Mouse (Mus musculus) ES-Bruce4 (cell line): ENCODE measurements around the gene Col4a4. TPM values are rescaled to one million over a fixed set of nuclear protein-coding genes. Genes with fewer than 3 reads are reported as not detected.

Experiments
- H3K27ac ChIP-seq: 2 replicates; pipeline ENCODE4 v1.5.1; 2012; ENCODE audit warnings: low read length, inconsistent platforms; ENCODE audit not compliant: insufficient read depth
- H3K27me3 ChIP-seq: 2 replicates; pipeline ENCODE4 v1.6.1; 2012; ENCODE audit warnings: mild to moderate bottlenecking, low read length, inconsistent platforms; ENCODE audit not compliant: control insufficient read depth, poor library complexity, insufficient read depth, severe bottlenecking
- H3K36me3 ChIP-seq: 2 replicates; pipeline ENCODE4 v1.6.1; 2012; ENCODE audit warnings: inconsistent platforms, mild to moderate bottlenecking, low read length, moderate library complexity; ENCODE audit not compliant: control insufficient read depth, poor library complexity, insufficient read depth, severe bottlenecking
- H3K4me1 ChIP-seq: one replicate; pipeline ENCODE4 v1.8.1; 2011; ENCODE audit warnings: low read length; ENCODE audit not compliant: control insufficient read depth, insufficient read depth
- H3K4me3 ChIP-seq: 2 replicates; pipeline ENCODE4 v1.5.1; 2011; ENCODE audit warnings: low read depth, mild to moderate bottlenecking, low read length
- H3K9ac ChIP-seq: 2 replicates; pipeline ENCODE4 v1.6.1; 2012; ENCODE audit warnings: low read depth, mild to moderate bottlenecking, inconsistent platforms; ENCODE audit not compliant: poor library complexity, severe bottlenecking
- H3K9me3 ChIP-seq: replicated peaks from 2 replicates; pipeline ENCODE4 v1.6.1; 2012; ENCODE audit warnings: mild to moderate bottlenecking, low read length, inconsistent platforms; ENCODE audit not compliant: control insufficient read depth, poor library complexity, insufficient read depth, severe bottlenecking
- CTCF ChIP-seq: IDR thresholded peaks from one replicate; pipeline ENCODE4 v1.8.1; 2011; ENCODE audit warnings: low read depth, low read length
- EP300 ChIP-seq: IDR thresholded peaks from 2 replicates; pipeline ENCODE4 v1.6.1; 2011; ENCODE audit warnings: low read depth, low read length; ENCODE audit not compliant: insufficient read depth
- POLR2A ChIP-seq: IDR thresholded peaks from one replicate; pipeline ENCODE4 v1.8.1; 2011; ENCODE audit warnings: low read length; ENCODE audit not compliant: insufficient read depth
- polyA plus RNA-seq: library from polyadenylated mRNA; stranded (reverse); fragments of >200 nt; gene quantifications from 2 replicates; pipeline ENCODE4 v1.2.4, GENCODE M21; 2011; ENCODE audit warnings: low read depth; ENCODE audit not compliant: missing spikeins, insufficient read depth, insufficient read length

The Col4a4 gene
- polyA plus RNA-seq, 1 experiment: 0.18 TPM

GRCm38 (mm10) chr1:82454031-82454430 is 132.6 kb downstream of the Col4a4 start:
- no peaks in the 10 kb centered on the region for H3K36me3 ChIP-seq
- TF ChIP-seq EP300 (no peak), CTCF (no peak), POLR2A (no peak)
- no peaks in the 10 kb centered on the region for H3K9me3 ChIP-seq
- no peaks in the 10 kb centered on the region for H3K4me1 ChIP-seq
- H3K9ac ChIP-seq: no peak overlapping the region
- no peaks in the 10 kb centered on the region for H3K27me3 ChIP-seq
- no peak overlapping the region for H3K27ac ChIP-seq
- no peak overlapping the region for H3K4me3 ChIP-seq

- H3K27me3 ChIP-seq: no peaks in the 10 kb centered on the region
- no peak overlapping the region for H3K27ac ChIP-seq
- H3K36me3 ChIP-seq: no peaks in the 10 kb centered on the region
- TF ChIP-seq CTCF: no peak
- no peak for TF ChIP-seq EP300
- no peak for TF ChIP-seq POLR2A
- H3K4me3 ChIP-seq: no peak overlapping the region
- no peaks in the 10 kb centered on the region for H3K9me3 ChIP-seq
- no peaks in the 10 kb centered on the region for H3K4me1 ChIP-seq
- no peak overlapping the region for H3K9ac ChIP-seq
Observed at GRCm38 (mm10) chr1:82451927-82452651, 134.6 kb downstream of the Col4a4 start.

GRCm38 (mm10) chr1:82449851-82450250 is 136.8 kb downstream of the Col4a4 start:
- Histone ChIP-seq H3K36me3 (no peaks in the 10 kb centered on the region), H3K4me3 (no peak overlapping the region), H3K9ac (no peak overlapping the region), H3K27ac (no peak overlapping the region), H3K27me3 (no peaks in the 10 kb centered on the region), H3K4me1 (no peaks in the 10 kb centered on the region), H3K9me3 (no peaks in the 10 kb centered on the region)
- TF ChIP-seq EP300 (no peak), POLR2A (no peak), CTCF (no peak)

- H3K4me1 ChIP-seq: no peaks in the 10 kb centered on the region
- TF ChIP-seq POLR2A (no peak), CTCF (no peak), EP300 (no peak)
- no peaks in the 10 kb centered on the region for H3K27me3 ChIP-seq
- no peak overlapping the region for H3K27ac ChIP-seq
- no peak overlapping the region for H3K4me3 ChIP-seq
- no peaks in the 10 kb centered on the region for H3K9me3 ChIP-seq
- H3K36me3 ChIP-seq: no peaks in the 10 kb centered on the region
- H3K9ac ChIP-seq: no peak overlapping the region
Observed at GRCm38 (mm10) chr1:82446049-82446448, 140.6 kb downstream of the Col4a4 start.

- Histone ChIP-seq H3K9ac (no peak overlapping the region), H3K27ac (no peak overlapping the region), H3K9me3 (no peaks in the 10 kb centered on the region), H3K36me3 (no peaks in the 10 kb centered on the region), H3K4me3 (no peak overlapping the region), H3K27me3 (no peaks in the 10 kb centered on the region), H3K4me1 (no peaks in the 10 kb centered on the region)
- TF ChIP-seq CTCF (no peak), POLR2A (no peak), EP300 (no peak)
Observed at GRCm38 (mm10) chr1:82443517-82443916, 143.1 kb downstream of the Col4a4 start.

- H3K27ac ChIP-seq: no peak overlapping the region
- no peaks in the 10 kb centered on the region for H3K9me3 ChIP-seq
- no peak for TF ChIP-seq CTCF
- TF ChIP-seq EP300: no peak
- no peak for TF ChIP-seq POLR2A
- H3K4me1 ChIP-seq: no peaks in the 10 kb centered on the region
- H3K36me3 ChIP-seq: no peaks in the 10 kb centered on the region
- no peak overlapping the region for H3K4me3 ChIP-seq
- H3K9ac ChIP-seq: no peak overlapping the region
- no peaks in the 10 kb centered on the region for H3K27me3 ChIP-seq
Observed at GRCm38 (mm10) chr1:82440123-82440522, 146.5 kb downstream of the Col4a4 start.
